Mouse (Mus musculus) layer of hippocampus, adult 9-11 months (tissue): ENCODE measurements at regions not wholly inside any gene's neighbourhood (a gene's known extent, or its start where the extent isn't known, plus 50 kb on each side); places are given as distances from the start of the nearest gene placed in this dataset.

Source experiments
- DNase-seq: peaks from one replicate; pipeline ENCODE4 v3.0.0; 2022

DNA sequence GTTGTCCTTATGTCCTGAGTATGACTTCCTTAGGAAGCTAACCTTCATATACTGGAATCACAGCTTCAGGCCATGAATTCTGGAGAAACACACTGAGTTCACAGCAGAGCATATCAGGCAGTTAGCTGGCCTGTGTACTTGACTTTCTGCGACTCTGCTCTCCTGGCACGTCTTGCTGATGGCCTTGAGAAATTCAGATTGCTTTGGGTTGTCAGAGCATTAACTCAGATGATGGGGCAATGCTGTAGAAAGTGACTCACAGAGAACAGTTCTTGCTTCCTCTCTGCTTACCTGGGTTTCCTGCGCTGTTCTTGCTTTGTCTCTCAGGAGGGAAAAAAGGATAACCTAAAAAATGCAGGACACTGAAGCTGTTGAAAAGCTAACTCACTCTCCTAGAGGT, 187.3 kb downstream of the Usp46 start:
- no peak for DNase-seq

- DNase-seq, result no peak
Measured at GRCm38 (mm10) chr5:73881941-73882340, 186.3 kb downstream of the Usp46 start.

- DNase-seq, result no peak
Measured at GRCm38 (mm10) chr5:73884998-73885397, 183.2 kb downstream of the Usp46 start.

GRCm38 (mm10) chr5:73885691-73886090, 182.5 kb downstream of the Usp46 start:
- DNase-seq, result no peak

GRCm38 (mm10) chr5:73887306-73887958, 180.8 kb downstream of the Usp46 start:
- peak; percentile 58 for DNase-seq

GRCm38 (mm10) chr5:73888391-73888790, 179.8 kb downstream of the Usp46 start:
- no peak for DNase-seq

- no peak for DNase-seq
Measured at GRCm38 (mm10) chr5:73889342-73889741, 178.9 kb downstream of the Usp46 start.

DNA sequence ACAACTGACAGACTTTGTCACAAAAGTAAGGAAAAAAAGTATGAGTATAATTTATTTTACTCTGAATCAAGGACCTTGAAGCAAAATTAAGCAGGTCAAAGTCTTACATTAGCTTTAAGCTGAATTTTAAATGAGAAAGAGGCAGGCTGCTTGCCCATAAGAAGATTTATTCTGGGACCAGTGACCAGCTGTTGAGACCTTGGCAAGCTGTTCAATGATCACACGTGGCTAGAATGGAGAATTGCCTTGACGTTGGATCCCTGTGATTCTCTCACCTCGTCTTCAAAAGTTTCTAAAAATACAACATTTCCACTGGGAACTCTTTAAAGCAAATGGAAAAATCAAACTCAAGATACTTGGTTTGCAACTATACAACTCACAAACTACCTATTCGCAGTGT, 177.3 kb downstream of the Usp46 start:
- DNase-seq, result no peak

DNA sequence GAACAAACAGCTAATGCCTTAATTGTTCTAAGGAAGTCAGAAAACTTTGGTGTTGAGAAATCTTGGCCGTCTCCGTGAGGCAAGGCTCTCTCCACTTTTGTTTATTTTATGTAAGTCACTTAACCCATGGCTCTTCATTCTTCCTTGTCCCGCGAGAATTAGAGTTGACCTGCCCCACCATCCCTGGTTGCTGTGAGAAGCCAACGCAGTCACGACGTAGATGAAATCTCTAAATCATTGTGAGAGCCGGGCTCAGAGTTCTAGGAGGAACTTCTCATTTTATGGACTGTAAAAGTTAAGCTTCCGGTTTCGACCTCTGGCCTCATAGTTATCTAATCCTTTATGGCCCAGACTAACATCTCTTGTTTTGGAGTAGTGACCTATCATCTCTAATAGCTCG, 176.6 kb downstream of the Usp46 start:
- no peak for DNase-seq

DNA sequence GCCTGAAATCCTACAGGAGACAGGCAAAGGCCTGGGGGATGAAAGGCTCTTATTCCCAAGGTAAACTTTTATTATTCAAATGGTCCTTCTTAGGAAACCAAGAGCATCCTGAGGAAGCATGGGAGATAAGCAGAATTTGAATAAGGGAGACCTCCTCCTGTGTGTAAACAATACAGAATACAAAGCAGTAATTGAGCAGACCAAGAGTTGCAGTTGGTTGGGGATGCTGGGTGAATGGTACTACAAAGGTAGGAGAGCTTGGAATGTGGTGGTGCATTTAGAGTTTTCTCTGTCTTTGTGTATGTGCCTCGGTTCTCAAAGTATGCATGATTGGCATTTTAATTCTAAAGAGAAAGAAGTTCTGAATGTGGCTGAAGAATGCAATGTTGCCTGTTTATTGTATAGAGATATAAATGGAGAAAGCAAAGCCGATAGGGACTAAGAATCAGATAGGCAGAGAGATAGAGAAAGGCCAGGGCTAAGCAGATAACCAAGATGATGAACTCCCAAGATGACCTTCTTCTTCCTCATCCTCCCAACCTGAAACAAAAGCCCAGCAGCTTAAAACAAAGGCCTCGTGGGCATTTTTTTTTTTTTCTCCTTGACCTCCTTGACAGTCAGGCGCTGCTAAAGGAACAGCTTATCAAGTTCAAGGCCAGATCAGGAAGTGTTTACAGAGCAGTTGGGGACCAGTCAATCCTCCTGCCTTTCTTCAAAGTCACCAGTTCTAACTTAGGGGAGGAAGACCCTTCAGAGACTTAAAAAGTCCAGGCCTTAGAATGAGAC, 175.6 kb downstream of the Usp46 start:
- no peak for DNase-seq

DNA sequence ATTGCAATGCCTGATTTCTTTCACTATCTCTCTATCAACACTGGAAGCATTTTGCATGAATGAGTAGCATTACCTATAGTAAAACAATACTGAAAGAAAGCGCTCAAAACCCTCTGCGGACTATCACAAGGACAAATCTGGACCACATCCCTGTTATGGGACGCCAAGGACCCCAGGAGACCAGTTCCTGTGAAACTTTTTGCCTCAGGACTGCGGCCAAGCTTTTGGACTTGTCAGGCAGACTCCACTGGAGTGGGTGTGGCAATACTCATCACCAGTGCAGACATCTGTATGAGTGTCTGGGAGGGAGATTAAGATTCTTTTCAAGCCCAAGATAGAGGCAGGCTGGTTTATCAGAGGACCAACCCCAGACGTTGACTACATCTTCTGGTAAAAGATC, 173.0 kb downstream of the Usp46 start:
- no peak for DNase-seq

DNA sequence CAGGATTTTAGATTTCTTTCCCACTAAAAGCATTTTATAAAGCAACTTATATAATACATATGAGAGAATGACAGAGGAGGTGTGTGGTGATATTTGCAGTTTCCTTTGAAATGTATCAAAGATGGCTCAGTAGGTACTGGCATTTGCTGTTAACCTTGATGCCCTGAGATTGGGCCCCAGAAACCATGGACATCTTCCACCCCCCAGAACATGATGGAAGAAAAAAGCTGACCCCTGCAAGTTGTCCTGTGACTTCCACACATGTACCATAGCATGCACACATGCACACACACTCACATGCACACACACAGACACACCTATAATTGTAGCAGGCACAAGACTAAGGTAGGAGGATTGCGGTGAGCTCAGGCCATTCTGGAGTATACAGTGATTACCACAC, 171.4 kb downstream of the Usp46 start:
- DNase-seq, result no peak

GRCm38 (mm10) chr5:73901651-73902050, 166.6 kb downstream of the Usp46 start:
- DNase-seq, result no peak

GRCm38 (mm10) chr5:73902470-73903218, 165.6 kb downstream of the Usp46 start:
- no peak for DNase-seq

DNA sequence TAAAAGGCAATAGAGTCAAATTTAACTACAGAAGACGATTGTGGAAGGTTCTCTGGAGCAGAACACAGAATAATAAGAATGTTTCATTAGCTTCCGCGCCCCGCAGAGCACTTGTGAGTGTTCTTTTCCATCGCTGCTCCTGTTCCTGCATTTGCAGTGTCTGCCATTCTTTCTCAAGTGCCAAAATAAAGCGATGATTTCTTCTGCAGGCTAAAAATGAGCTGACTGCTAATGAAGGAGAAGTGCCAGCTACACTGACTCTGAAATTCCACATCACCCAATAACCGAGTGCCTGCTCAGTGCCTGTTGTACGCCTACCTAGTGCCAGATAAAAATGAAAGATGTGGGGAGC, 165.0 kb downstream of the Usp46 start:
- DNase-seq, result peak; percentile 28

DNA sequence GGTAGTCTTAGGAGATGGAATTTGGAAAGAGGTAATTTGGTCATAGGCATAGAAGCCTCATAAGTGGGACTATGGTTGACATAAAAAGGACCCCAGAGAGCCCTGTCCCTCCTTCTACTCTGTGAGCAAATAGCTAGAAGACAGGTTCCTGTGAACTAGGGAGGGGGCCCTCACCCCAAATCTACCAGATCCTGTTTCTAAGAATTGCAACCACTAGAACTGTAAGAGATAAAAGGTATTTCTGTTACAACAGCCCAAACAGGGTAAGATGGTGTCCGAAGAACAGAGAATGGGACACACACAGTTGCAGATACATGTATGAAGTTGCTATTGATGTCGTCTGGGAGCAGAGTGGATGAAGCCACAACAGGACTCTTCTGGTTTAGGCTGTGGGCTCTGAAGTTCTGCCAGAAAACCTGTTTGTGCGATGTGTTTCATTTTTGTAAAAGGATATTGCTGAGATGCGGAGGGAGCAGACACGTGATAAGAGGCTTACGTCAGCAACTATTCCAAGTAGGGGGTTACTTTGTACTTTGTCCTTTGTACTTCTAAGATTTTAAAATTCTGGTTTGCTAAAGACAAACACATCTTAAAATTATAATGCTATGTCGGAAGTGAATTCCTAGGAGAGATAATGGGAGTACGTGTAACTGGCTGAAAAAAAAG, 164.0 kb downstream of the Usp46 start:
- no peak for DNase-seq

DNA sequence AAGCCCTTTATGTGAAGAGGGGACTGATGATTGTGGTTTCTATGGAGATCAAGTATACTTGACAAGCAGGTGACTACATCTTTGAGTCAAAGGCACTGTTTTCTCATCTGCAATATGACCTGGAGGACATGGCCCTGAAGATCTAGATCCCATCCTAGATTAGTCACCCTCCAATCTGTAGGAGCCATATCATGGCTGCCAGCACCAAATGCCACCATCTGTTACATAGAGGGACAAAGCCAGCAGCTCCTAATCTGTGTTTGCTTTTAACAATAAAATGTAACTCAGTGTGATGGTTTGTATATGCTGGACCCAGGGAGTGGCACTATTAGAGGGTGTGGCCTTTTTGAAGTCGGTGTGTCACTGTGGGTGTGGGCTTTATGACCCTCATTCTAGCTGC, 156.1 kb downstream of the Usp46 start:
- DNase-seq, result no peak

GRCm38 (mm10) chr5:73913116-73913515, 155.1 kb downstream of the Usp46 start:
- DNase-seq, result no peak

DNA sequence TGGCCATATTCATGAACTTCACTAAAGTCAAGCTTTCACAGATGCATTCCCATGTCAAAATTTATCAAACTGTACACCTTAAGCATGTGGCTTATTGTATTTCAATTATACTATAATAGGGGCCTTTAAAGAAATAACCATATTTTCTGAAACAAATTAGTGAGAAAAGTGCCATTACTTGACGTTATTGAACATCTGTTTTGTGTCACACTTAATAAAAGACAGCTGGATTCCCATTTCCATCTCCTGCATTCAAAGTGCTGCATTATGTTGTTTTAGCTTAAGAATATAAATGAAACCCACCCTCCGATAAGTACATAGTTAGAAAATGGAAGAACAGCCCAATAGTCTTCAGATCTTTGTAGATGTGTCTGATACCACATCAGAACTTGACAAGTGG, 150.2 kb downstream of the Usp46 start:
- DNase-seq, result no peak

- DNase-seq, result no peak
Measured at GRCm38 (mm10) chr5:73919936-73920335, 148.3 kb downstream of the Usp46 start.

DNA sequence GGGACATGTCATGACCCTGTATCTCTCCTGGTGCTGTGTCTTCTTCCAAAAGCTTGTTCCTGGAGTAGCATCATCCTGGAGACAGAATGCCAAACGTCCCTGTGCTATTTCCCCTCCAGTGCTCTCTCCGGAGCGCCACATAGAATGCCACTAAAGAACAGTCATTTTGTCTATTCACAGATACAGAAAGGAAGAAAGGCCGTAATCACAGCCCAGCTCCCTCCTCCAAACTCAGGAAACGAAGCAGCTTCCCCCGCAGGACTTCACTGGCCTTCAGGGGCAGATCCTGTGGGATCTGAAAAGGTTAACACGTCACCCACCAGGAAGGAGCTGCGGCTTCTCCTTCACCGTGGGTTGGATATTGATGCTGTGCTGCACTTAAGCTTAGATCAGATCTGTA, 140.7 kb downstream of the Usp46 start:
- no peak for DNase-seq

GRCm38 (mm10) chr5:73928691-73929090, 139.5 kb downstream of the Usp46 start:
- no peak for DNase-seq

GRCm38 (mm10) chr5:73930205-73930604, 138.0 kb downstream of the Usp46 start:
- peak; percentile 29 for DNase-seq

DNA sequence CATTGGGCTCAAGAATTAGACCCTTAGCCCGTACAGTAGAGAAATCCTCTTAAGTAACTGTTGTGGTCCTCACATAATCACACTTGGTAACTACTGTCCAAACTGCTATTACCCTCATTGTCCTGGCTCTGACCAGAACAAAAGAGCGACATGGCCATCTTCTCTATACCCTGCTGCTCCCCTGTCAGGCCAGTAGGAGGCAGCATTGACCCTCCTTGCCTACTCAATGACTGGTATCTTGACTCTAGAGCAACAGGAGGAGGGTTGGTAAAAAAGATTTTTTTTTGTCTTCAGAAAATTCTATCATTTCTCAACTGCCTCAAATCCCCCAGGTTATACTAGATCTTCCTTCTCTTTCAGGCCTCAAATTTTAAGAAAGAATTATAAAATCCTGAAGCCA, 130.4 kb downstream of the Usp46 start:
- no peak for DNase-seq
